Mouse (Mus musculus) liver (tissue): Measurements from ENCODE around the gene Fgf2.

Experiments used
- DNase-seq: peaks from one replicate; pipeline ENCODE4 v3.0.0-alpha.2; 2020; ENCODE audit warnings: mixed read lengths

Gene Fgf2

DNA sequence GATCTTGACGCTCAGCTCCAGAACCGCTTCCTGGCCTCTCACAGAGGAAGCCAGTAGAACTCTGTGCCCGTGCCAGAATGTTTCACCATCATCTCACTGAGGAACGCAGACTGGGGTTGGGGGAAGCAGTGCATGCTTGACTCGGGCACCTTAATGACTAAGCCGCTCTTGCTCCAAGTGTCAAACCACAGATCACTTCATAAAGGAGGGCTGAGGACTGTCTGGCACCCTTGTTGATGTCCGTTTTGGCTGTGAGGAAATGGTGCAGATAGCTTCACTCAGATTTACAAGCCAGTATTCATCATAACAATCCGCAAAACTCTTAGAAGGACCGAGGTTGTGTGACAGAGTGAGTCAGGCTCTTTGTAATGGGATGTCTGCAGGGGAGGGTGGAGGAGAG, 12.6 kb downstream of the Fgf2 start:
- DNase-seq = no peak

DNA sequence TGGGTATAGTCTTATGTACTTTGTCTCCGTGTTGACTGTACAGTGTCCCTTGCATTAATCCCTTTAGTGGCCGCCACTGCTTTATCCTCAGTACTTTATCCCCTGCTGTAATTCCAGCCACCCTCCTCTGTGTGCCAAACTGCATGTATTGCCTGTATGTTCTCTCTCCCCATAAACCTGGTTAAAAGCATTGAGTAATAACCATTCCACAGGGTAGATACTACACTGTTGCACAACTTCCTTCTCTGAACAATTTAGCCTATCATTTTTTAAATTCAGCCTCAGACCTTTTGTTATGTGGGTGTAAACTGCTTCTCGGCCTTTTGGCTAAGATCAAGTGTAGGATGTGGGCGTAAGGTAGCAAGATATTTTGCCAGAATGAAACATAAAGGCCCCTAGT, 17.0 kb downstream of the Fgf2 start:
- DNase-seq = no peak

DNA sequence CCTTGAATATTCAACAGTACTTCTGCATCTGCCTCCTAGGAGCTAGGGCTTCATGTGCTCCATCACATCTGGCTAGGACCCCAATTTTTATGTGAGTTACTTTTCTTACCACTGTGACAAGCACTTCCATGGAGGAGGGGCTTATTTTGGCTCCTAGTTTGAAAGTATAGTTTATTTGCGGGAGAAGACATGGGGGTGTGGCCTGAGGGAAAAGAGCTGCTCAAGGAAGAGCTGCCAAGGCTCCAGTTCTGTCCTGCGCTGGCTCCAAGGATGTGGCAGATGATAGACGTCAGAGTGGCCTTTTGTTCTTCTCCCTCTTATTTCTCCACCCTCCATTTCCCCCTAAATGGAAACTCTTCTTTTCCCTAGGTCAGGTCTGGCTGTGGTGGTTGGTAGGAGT, 17.8 kb downstream of the Fgf2 start:
- DNase-seq = no peak

DNA sequence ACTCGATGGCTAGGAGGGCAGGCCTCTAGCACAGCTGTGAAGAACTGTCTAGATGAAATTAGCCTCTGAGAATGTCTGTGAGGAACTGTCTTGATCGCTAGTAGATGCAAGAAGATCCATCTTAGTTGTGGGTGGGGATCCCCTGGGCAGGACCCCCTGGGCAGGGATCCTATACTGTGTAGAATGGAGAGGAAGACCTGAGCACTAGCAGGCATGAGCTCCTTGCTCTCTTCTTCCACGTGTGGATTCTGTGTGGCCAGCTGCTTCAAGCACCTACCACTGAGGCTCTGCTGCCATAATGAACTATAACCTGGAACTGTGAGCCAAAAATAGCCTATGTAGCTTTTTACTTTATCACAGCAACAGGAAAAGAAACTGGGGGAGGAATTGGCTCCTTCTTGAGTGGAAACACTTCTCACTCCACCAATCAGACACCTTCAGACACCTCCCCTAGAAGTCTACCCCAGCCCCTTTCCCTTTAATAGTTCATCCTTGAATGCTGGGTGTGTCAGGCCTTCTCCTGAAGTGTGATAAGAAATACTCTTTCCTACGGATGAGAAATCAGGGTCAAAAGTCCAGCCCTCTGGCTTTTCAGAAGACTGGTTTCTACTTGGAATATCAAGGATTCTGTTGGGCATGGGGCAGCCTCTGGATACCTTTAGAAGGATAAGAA, 18.4 kb downstream of the Fgf2 start:
- DNase-seq = no peak

DNA sequence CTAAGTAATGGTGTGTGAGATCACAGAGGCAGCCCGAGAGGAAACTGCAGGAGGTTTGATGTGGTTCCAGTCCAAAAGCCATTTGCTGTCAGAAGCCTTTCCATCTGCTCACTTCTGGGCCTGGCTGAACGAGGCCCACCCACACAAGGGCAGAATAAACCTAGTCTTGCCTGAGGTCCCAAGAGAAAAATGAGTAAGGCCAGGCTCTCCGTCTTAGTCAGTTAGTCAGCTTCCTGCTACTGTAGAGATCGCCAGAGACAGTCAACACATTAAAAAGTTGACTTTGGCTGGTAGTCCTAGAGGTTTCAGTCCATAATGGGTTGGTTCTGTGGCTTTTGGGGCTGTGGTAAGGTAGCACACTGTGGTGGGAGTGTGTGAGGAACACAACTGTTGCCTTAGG, 22.3 kb downstream of the Fgf2 start:
- DNase-seq = no peak

DNA sequence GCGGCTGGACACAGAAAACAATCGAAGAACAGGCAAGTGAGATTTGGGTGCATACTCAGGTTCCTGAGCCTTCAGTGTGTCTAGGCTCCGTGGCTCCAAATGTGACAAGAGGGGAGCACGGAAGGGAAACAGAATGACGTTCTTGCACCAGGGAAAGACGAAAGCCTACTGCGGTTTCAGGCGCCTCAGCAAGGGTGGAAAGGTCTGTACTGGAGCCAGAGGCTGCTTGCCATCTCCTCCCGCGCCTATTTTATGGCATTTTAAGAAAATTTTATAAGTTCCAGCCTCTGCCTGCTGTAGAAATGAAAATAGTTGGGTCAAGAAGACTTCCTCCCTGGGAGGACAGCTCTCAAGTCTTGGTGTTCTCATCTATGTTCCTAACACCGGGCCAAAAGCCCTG, 25.6 kb downstream of the Fgf2 start:
- no peak for DNase-seq

DNA sequence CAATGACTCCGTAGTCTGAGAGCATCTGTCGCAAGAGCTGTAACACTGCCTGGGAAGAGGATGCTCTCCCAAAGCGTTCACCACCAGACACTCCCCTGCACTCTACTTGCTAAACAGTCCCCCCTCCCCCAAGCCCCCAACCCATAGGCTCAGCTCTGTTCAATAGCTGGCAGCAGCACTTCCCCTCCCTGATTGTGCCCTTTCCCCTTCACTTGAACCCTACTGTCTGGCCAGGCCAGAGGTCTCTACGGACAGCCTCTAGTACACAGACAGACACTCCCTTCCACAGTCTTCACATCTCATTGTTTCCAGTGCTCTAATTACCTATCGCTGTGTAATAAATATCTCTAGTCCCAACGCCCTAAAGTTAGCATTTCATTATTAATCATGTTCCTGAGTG, 29.8 kb downstream of the Fgf2 start:
- no peak for DNase-seq

DNA sequence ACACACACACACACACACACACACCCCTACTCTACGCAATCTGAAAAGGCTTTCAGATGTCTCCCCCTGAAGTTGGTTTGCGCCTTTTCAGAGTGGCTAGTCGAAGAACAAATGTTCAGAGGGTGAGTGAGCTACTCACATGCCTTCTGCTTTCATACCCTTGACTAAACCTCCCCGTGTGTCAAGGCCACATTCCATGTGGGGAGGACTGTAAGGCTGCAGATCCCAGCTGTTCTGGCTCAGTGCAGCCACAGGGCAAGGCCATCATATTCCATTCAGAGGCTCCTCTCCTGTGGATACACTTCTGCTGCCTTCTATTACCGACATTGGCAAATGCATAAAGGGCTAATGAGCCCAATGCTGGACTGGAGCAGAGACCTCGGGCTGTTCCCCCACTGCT, 30.3 kb downstream of the Fgf2 start:
- DNase-seq = no peak

DNA sequence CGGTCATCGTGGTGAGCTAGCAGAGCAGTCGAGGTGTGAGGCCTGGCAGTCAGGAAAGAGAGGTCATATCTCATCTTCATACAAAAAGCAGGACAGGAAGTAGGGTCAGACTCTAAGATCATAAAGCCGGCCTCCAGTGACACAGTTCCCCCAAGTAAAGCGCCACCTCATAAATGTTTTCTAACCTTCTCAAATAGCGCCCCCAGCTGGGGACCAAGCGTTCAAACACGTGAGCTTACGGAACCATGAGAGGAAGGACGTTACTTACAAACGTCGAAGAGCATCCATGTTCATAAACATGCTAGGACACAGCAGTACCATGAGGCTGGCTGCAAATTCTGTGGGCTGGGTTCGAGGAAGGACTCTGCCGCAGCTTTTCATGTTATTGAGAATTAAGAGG, 31.1 kb downstream of the Fgf2 start:
- DNase-seq = peak; percentile 23

DNA sequence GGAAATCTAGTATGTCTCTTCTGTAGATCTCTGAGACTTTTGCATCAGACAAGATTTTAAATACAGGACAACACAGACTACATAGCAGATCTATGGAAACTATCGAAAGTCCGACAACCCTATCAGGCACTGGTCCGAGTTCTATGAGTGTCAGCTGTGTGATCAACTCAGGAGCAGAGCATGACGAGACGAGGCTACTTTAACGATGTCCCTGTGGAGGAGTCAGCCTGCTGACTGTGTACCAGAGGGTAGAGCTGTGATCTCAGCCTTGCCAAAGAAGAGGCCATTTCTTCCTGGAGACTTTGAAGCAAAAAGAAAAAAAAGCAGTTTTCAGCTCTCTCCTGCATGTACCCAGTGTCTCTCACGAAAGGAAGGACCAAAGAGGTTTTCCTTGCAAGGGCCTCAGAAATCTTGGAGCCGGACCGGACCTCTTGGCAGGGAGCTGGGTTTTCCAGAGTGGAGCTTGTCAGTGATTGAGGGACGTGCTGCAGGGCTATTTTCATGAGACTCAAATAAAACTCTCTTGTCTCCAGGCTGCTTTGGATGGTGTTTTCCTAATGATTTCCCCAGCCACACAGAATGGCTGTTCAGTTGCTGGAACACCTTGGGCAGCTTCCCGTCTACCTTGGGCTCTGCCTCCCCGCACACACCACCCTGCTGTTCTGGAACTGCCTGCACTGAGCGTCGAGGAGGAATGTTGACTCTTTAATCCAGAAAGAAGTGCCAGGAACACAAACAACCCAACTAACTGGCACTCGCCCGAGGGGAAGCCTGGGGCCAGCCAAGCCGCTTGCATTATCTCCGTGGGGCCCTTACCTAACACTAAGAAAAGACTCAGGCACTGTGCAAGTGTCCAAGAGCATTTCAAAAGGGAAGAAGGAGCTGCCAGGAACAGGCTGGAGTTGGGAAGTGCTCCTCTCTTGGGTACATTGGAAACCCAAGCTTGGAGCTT, 32.1 kb downstream of the Fgf2 start:
- no peak for DNase-seq

DNA sequence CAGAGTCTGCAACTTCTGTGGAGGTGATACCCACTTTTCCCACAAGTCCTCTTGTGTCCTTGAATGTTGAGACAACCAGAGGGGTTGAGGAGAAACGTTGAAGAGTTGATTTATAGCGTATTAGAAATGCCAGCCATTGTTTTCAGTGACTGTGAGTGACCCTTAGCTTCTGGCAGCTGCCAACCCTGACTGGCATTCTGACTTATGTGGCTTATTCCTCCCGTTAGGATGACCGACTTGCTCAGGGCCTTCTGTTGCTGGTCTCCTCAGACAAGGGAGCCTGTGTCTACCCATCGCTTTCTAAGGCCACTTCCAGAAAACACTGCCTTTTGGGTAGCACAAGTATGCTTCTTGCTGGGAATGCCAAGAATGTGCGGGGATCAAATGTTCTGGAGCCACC, 33.3 kb downstream of the Fgf2 start:
- DNase-seq = no peak

DNA sequence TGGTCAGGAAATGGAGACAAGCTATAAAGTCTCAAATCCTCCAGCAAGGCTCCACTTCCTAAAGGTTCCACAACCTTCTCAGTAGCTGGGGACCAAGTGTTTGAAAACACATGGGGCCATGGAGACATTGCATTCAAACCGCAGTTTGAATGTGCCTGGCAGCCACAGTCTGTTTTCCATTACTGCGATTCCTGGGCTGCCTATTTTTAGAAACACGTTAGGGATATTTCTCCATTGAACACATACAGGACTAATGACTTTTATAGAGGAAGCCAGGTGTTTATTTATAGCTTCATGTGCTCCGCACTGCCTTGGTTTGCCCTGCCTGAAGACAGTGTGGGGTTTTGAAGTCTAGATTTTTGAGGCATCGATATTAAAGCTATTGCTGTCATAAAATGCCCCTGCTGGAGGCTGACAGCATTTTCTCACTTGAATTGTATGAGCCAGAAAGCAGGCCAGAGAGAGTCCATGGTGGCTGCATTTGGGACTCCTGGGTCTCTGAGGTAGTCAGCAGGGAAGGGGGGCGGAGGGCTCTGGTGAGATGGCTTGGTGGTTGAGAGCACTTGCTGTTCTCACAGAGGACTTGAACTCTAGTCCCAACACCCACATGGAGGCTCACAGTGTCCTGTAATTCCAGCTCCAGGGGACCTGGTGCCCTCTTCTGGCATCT, 35.1 kb downstream of the Fgf2 start:
- no peak for DNase-seq

DNA sequence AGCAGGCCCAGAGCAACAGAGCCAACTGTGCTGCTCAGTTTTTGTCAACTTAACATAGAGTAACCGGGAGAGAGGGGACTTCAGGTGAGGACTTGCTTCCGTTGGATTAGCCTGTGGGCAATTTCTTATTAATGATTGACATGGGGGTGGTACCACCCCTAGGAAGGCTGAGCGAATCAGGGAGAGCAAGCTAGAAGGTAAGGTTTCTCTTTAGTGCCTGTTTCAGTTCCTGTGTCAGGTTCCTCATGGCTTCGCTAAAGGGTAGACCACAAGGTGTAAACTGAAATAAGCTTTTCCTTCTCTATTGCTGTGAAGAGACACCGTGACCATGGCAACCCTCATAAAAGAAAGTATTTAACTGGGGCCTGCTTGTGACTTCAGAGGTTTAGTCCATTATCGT, 39.2 kb downstream of the Fgf2 start:
- DNase-seq = no peak

DNA sequence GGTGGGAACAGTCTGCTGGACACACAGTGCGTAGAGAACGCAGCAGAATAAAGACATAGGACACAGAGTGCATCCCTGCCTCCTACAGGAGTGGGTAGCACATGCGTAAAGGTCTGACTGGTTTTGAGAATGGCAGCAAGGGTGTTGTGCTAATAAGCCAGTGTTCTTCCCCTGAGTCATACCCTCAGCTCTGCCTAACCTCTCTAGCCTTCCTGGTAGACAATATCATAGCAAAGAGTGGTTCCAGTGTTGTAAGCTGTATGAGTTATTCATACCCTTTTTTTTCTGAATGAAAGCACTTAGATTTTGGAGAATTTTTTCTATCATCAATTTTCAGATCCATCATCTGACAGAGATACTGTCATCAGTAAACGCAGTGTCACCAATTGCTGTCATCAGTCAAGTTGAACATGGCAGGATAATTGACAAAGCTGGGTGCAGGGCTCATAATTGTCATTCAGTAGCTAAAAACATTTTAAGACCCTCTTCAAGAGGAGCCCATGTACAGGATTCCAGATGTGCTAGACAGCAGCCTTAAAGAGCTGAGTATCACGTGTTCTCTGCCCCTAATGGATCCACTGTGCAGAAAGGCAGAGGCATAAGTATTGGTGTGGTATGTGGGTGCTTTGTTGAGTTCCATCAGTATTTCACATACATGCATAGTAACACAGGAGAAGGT, 48.9 kb downstream of the Fgf2 start:
- DNase-seq = no peak

DNA sequence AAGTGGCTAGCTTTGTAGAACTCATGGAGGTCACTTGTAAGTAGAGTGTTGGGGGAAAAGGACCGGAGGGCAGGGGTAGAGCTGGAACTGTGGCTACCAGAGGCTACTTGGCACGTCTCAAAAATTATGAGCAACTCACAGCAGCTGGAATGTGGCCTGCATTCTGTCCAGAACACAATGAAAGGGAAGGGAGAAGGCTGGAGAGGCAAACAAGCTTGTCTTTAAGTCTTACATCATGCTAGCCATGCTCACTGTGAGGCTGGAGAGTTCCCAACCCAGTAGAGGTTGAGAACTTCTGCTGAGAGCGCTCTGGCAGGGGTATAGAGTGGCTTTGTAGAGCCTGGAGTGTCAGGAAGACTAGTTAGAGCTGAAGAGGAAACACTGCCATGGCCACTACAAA, 49.5 kb downstream of the Fgf2 start:
- DNase-seq = no peak

DNA sequence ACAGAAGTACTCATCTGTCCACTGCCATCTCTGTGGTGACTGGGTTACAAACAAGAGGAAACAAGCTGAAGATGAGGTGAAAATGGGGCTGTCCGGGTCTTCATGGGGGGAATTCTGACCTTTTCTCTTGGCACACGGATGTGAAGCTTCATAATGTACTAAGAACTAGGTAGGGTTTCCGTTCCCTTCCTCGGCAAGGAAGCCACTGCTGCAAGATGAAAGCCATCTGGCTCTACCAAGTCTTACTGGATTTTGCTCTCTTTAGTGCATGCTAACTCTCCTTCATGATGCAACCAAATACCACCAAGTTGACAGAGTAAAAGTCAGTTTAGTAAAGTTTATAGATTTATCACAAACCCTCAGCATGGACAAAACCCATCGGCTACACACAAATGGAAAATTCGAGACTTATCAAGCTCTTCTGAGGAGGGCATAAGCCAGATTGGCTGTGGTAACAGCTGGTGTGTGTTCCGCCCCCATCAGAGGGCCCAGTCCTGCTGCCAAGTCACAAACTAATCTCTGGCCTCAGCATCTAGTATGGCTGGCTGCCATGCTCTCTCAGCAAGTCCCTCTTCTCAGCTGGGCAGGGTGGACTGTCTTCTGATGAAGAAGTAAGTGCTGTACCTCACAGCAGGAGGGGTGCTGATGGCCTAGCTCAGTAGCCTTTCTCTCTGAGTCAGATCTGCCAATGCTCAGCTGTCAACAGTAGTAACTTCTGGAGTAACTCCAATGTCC, 50.7 kb downstream of the Fgf2 start:
- no peak for DNase-seq

DNA sequence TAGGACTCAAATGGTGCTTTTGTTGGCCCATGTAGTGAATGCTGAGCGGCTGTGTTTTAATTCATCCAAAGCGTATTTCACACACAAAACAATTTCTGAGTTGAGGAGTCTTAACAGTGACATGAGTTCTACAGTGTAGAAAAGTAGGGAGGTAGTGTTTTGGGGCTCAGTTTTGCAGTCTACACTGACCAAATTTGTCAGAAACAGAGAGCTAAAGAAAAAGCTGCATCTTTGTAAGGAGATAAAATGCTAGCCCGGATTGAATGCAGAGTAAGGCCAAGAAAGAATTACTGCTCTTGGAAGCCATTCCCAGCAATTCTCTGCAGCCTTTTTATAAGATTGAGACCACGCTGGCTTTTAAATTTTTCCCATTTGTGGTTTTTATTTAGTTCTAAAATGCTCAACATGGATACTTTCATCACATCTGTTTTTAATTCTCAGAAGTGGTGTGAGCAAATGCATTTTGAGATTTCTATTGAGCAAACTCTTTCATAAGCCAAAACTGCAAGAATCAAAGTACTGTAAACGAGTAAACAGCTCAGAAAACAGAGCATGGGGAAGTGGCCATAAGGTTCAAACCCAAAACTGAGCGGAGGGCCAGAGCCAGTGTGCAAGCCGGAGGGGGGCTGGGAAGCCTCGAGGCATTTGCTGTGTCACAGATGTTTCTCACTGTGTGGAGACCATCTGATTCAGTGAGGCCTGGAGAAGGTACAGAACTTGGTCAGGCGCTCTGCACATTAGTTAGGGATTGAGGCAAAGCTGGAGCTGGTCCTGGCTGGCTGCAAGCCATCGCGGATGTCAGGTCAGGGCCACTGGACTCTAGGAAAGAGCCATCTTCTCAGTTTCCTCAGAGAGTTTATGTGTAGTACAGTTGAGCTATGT, 53.8 kb downstream of the Fgf2 start:
- DNase-seq = no peak

DNA sequence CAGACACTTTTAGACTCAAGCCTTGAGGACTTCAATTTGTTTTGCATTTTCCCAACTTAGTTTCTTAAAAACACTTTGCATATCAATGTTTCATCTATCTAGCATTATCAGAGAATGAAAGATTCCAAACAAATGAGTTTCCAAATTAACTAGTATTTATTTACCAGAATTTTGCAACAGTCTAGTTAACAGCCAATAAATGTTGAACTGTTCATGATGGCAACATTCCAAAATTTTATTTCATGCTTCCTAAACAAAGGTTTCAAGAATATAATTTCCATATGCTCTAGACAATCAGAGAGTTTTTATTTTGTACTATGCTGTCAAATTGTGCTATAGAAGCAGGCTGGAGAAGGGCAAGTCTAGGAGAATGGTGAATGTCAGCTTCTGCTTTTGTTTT, 59.5 kb downstream of the Fgf2 start:
- DNase-seq = no peak

DNA sequence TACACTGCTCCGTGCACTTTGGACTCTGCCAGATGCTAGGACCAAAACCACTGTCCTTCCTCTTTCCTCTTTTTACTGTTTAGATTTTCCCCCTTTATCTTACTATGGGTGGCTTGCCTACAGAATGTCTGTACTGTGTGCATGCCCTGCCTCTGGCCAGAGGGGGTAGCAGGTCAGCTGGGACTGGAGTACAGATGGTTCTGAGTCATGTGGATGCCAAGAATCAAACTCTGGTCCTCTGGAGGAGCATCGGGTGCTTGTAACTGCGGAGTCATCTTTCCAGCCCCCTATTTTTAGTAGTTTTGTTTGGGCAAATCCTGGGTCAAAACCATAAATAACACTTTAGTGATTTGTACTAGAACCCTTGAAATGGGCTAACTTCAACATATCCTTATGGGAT, 65.3 kb downstream of the Fgf2 start:
- DNase-seq = no peak

DNA sequence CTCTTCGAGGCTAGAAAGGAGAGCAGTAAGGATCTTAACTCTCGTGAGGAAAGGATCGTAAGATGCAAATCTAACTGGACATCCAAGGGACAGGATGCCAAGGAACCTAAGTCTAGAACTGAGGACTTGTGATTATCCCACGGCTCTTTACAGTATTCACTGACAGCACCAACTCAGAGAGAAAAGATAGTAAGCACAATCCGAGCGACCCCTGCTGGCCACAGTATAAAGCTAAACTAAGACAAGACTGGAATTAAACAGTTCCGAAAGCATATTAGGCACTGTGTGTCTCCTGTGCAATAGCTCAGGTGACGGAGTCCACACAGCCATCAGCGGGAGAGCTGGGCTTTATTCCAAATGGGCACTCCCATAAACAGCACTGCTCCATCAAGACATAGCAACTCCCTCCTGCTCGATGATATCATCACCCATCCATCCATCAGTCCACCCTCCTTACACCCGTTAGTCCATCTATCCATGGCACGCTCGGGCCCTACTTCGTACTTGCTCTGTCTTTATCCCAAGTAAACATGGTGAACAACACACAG, 66.3 kb downstream of the Fgf2 start:
- peak; percentile 74 for DNase-seq

DNA sequence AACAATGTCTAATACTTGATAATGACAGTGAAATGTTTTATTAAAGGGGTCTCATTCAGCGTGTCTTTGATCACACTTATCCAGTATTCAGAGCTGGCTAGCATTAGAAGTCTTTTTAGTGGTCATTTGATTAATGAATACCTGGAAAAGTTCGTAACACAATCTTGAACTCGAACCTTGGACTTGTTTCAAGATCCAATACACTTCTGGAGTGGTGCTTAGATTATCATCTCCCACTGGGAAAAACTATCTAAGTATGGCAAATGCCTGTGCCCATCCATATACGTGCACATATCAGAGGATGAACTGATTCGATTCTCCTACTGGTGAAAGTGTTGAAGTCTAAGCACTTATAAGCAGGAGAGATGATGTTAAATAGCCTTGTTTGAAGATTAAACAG, 70.2 kb downstream of the Fgf2 start:
- DNase-seq = no peak
